Mouse (Mus musculus): ENCODE results near the gene Slco2a1. TPM values are rescaled to one million over a fixed set of nuclear protein-coding genes. Genes with fewer than 3 reads are reported as not detected.

The Slco2a1 gene
- polyA plus RNA-seq, 2 experiments from 2014 or later, result 0.27 TPM; not detected in 1

GRCm38 (mm10) chr9:102985111-102985510 lies 3.4 kb upstream of the Slco2a1 start:
- no peak for ATAC-seq

- ATAC-seq, result no peak
These were observed 2.6 kb upstream of the Slco2a1 start for GRCm38 (mm10) chr9:102985939-102986338.

GRCm38 (mm10) chr9:102990306-102991133 lies 2.0 kb downstream of the Slco2a1 start:
- ATAC-seq, result no peak

GRCm38 (mm10) chr9:102991134-102991406 lies 2.6 kb downstream of the Slco2a1 start:
- ATAC-seq, result no peak

- ATAC-seq, result no peak
These were observed 4.4 kb downstream of the Slco2a1 start for GRCm38 (mm10) chr9:102992877-102993276.

- no peak for ATAC-seq
These were observed 5.3 kb downstream of the Slco2a1 start for GRCm38 (mm10) chr9:102993764-102994163.

GRCm38 (mm10) chr9:102995800-102996635 lies 7.5 kb downstream of the Slco2a1 start:
- no peak for ATAC-seq

GRCm38 (mm10) chr9:103000384-103000783 lies 11.9 kb downstream of the Slco2a1 start:
- no peak for ATAC-seq

- no peak for ATAC-seq
These were observed 15.8 kb downstream of the Slco2a1 start for GRCm38 (mm10) chr9:103004343-103004742.

GRCm38 (mm10) chr9:103007699-103008078 lies 19.2 kb downstream of the Slco2a1 start:
- no peak for ATAC-seq

- no peak for ATAC-seq
These were observed 19.8 kb downstream of the Slco2a1 start for GRCm38 (mm10) chr9:103008079-103008855.

GRCm38 (mm10) chr9:103010161-103010560 lies 21.6 kb downstream of the Slco2a1 start:
- no peak for ATAC-seq

GRCm38 (mm10) chr9:103013366-103013765 lies 24.9 kb downstream of the Slco2a1 start:
- no peak for ATAC-seq

- no peak for ATAC-seq
These were observed 26.2 kb downstream of the Slco2a1 start for GRCm38 (mm10) chr9:103014686-103015085.

- no peak for ATAC-seq
These were observed 35.6 kb downstream of the Slco2a1 start for GRCm38 (mm10) chr9:103024116-103024515.

GRCm38 (mm10) chr9:103027150-103027889 lies 38.8 kb downstream of the Slco2a1 start:
- ATAC-seq, result no peak

- no peak for ATAC-seq
These were observed 40.5 kb downstream of the Slco2a1 start for GRCm38 (mm10) chr9:103029012-103029411.

- ATAC-seq, result no peak
These were observed 41.5 kb downstream of the Slco2a1 start for GRCm38 (mm10) chr9:103030041-103030440.

- no peak for ATAC-seq
These were observed 42.7 kb downstream of the Slco2a1 start for GRCm38 (mm10) chr9:103031211-103031610.

GRCm38 (mm10) chr9:103032193-103032592 lies 43.7 kb downstream of the Slco2a1 start:
- no peak for ATAC-seq

GRCm38 (mm10) chr9:103033381-103033780 lies 44.9 kb downstream of the Slco2a1 start:
- no peak for ATAC-seq

- ATAC-seq, result no peak
These were observed 48.5 kb downstream of the Slco2a1 start for GRCm38 (mm10) chr9:103036971-103037391.

All from activated CD4-positive, CD25-positive, alpha-beta regulatory T cell, adult 4 months (primary cell).